Mouse (Mus musculus): ENCODE measurements around the gene Ranbp2. TPM values are rescaled to one million over a fixed set of nuclear protein-coding genes. Genes with fewer than 3 reads are reported as not detected.

The Ranbp2 gene
- polyA plus RNA-seq, 1 experiment from 2014 or later = 21.5 TPM

DNA sequence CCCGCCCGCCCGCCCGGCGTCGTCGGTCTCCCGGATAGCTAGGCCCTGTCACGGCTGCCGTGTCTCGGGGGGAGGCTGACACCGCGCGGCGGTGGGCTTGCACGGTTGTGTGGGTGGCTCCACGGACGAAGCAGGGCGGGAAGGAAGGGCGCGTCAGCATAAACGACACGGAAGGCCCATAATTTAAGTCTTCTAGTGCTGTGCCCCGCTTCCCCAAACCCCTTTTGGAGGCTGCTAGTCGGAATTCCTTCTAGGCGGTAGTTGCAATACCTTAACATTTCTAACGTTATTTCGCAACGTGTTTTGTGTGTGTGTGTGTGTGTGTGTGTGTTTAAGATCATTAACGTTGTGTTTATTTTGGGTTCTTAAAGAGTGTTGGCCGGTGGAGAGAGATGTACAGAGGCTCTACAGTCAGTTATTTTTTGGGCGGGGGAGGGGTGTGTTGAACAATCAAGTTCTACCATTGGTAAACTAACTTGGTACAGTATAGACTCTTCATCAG is 611 bp downstream of the Ranbp2 start:
- H3K4me1 ChIP-seq = peaks cover 12% of the 10 kb centered on the region
- 1% methylated on average over 22 of the region's 32 CpGs for WGBS
- H3K36me3 ChIP-seq = no peaks in the 10 kb centered on the region
- H3K4me3 ChIP-seq = peak overlapping the region; percentile 100
- no peaks in the 10 kb centered on the region for H3K9me3 ChIP-seq
- peak overlapping the region; percentile 96 for H3K27ac ChIP-seq (replicated peaks)
- ATAC-seq (replicated peaks) = peak; percentile 59
- no peaks in the 10 kb centered on the region for H3K27me3 ChIP-seq
- peak overlapping the region; percentile 91 for H3K9ac ChIP-seq (replicated peaks)
- H3K4me2 ChIP-seq (replicated peaks) = peak overlapping the region; percentile 63

GRCm38 (mm10) chr10:58451575-58451974 is 4.9 kb downstream of the Ranbp2 start:
- no peak overlapping the region for H3K27ac ChIP-seq (replicated peaks)
- peaks cover 5% of the 10 kb centered on the region for H3K4me1 ChIP-seq
- ATAC-seq (replicated peaks) = no peak
- peaks cover 32% of the 10 kb centered on the region for H3K36me3 ChIP-seq
- H3K4me2 ChIP-seq (replicated peaks) = no peak overlapping the region
- no peaks in the 10 kb centered on the region for H3K27me3 ChIP-seq
- H3K9ac ChIP-seq (replicated peaks) = no peak overlapping the region
- H3K4me3 ChIP-seq = no peak overlapping the region
- H3K9me3 ChIP-seq = no peaks in the 10 kb centered on the region

DNA sequence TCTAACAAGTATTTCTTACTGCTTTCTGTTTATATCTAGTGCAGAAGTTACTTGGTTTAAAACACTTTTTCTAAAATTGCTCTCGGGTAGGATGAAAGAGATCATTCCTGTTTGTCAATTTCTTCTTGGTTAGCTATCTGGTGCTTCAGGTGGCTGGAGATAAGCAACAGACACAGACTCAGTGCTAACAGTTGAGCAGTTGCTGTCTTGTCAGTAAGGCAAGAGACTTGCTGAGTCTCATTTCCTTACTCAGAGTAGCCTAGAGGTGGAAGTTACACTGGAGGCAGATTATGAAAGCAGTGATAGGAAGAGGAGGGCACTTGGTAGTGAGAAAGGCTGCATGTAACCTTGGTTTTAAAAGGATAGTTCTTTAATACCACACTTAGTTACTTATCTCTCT is 5.5 kb downstream of the Ranbp2 start:
- Histone ChIP-seq H3K36me3 (peaks cover 33% of the 10 kb centered on the region), H3K27ac (replicated peaks) (no peak overlapping the region), H3K9me3 (no peaks in the 10 kb centered on the region), H3K4me1 (peaks cover 5% of the 10 kb centered on the region), H3K27me3 (no peaks in the 10 kb centered on the region), H3K4me2 (replicated peaks) (no peak overlapping the region), H3K9ac (replicated peaks) (no peak overlapping the region), H3K4me3 (no peak overlapping the region)
- 90% methylated on average over 1 of the region's 1 CpGs for WGBS
- ATAC-seq (replicated peaks) = no peak

DNA sequence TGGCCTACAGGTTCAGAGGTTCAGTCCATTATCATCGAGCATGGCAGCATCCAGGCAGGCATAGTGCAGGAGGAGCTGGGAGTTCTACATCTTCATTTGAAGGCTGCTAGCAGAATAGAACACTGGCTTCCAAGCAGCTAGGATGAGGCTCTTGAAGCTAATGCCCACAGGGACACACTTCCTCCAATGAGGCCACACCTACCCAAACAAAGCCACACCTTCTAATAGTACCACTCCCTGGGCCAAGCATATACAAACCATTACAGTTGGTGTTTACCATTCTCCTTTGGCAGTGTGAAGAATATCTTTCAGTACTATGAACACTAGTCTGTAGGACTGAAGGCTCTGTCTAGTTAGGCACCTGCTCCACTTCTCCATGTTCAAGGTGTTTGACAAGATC is 13.2 kb downstream of the Ranbp2 start:
- no peak for ATAC-seq (replicated peaks)
- Histone ChIP-seq H3K4me1 (no peaks in the 10 kb centered on the region), H3K36me3 (peaks cover 67% of the 10 kb centered on the region), H3K4me2 (replicated peaks) (no peak overlapping the region), H3K9me3 (no peaks in the 10 kb centered on the region), H3K27me3 (no peaks in the 10 kb centered on the region), H3K9ac (replicated peaks) (no peak overlapping the region), H3K27ac (replicated peaks) (no peak overlapping the region), H3K4me3 (no peak overlapping the region)
- 91% methylated on average over 1 of the region's 1 CpGs for WGBS

GRCm38 (mm10) chr10:58477086-58477755 is 30.5 kb downstream of the Ranbp2 start:
- H3K4me3 ChIP-seq = no peak overlapping the region
- H3K27ac ChIP-seq (replicated peaks) = peak overlapping the region; percentile 81
- H3K27me3 ChIP-seq = no peaks in the 10 kb centered on the region
- H3K4me1 ChIP-seq = peaks cover 20% of the 10 kb centered on the region
- H3K9me3 ChIP-seq = no peaks in the 10 kb centered on the region
- no peak overlapping the region for H3K4me2 ChIP-seq (replicated peaks)
- H3K36me3 ChIP-seq = peaks cover 56% of the 10 kb centered on the region
- peak; percentile 60 for ATAC-seq (replicated peaks)
- no peak overlapping the region for H3K9ac ChIP-seq (replicated peaks)
- WGBS = 47% methylated on average over 5 of the region's 5 CpGs

- WGBS = 96% methylated on average over 2 of the region's 2 CpGs
- H3K9me3 ChIP-seq = no peaks in the 10 kb centered on the region
- no peak overlapping the region for H3K9ac ChIP-seq (replicated peaks)
- no peak for ATAC-seq (replicated peaks)
- peaks cover 20% of the 10 kb centered on the region for H3K4me1 ChIP-seq
- no peak overlapping the region for H3K4me2 ChIP-seq (replicated peaks)
- H3K27me3 ChIP-seq = no peaks in the 10 kb centered on the region
- H3K4me3 ChIP-seq = no peak overlapping the region
- H3K36me3 ChIP-seq = peaks cover 55% of the 10 kb centered on the region
- H3K27ac ChIP-seq (replicated peaks) = peak overlapping the region; percentile 81
Observed at GRCm38 (mm10) chr10:58478071-58478578, 31.4 kb downstream of the Ranbp2 start.

DNA sequence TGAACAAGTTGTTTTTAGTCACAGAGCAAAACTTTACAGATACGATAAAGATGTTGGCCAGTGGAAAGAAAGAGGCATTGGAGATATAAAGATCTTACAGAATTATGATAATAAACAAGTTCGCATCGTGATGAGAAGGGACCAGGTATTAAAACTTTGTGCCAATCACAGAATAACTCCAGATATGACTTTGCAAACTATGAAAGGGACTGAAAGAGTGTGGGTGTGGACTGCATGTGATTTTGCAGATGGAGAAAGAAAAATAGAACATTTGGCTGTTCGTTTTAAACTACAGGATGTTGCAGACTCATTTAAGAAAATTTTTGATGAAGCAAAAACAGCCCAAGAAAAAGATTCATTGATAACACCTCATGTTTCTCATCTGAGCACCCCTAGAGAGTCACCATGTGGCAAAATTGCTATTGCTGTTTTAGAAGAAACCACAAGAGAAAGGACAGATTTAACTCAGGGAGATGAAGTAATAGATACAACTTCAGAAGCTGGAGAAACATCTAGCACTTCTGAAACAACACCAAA is 33.3 kb downstream of the Ranbp2 start:
- ATAC-seq (replicated peaks) = no peak
- no peak overlapping the region for H3K27ac ChIP-seq (replicated peaks)
- 98% methylated on average over 4 of the region's 4 CpGs for WGBS
- H3K36me3 ChIP-seq = peaks cover 62% of the 10 kb centered on the region
- H3K27me3 ChIP-seq = no peaks in the 10 kb centered on the region
- H3K4me2 ChIP-seq (replicated peaks) = no peak overlapping the region
- no peaks in the 10 kb centered on the region for H3K9me3 ChIP-seq
- H3K9ac ChIP-seq (replicated peaks) = no peak overlapping the region
- no peak overlapping the region for H3K4me3 ChIP-seq
- peaks cover 20% of the 10 kb centered on the region for H3K4me1 ChIP-seq

GRCm38 (mm10) chr10:58491031-58491430 is 44.3 kb downstream of the Ranbp2 start:
- ATAC-seq (replicated peaks) = no peak
- no peak overlapping the region for H3K27ac ChIP-seq (replicated peaks)
- H3K4me2 ChIP-seq (replicated peaks) = no peak overlapping the region
- H3K9me3 ChIP-seq = no peaks in the 10 kb centered on the region
- no peaks in the 10 kb centered on the region for H3K4me1 ChIP-seq
- WGBS = 95% methylated on average over 5 of the region's 5 CpGs
- H3K9ac ChIP-seq (replicated peaks) = no peak overlapping the region
- no peak overlapping the region for H3K4me3 ChIP-seq
- no peaks in the 10 kb centered on the region for H3K27me3 ChIP-seq
- H3K36me3 ChIP-seq = peaks cover 60% of the 10 kb centered on the region

DNA sequence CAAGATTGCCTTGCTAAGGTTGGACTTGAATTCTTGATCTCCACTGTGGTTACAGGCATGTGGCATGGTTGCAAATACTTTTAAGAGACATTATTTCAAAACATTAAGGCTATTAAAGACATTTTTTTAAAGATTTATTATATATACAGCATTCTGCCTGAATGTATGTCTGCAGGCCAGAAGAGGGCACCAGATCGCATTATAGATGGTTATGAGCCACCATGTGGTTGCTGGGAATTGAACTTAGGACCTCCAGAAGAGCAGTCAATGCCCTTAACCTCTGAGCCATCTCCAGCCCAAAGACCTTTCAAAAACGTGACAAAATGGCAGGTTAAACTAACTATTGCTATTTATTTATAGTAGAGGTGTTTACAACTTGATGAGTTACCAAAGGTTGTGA is 48.9 kb downstream of the Ranbp2 start:
- Histone ChIP-seq H3K27me3 (no peaks in the 10 kb centered on the region), H3K4me1 (peaks cover 16% of the 10 kb centered on the region), H3K9ac (replicated peaks) (no peak overlapping the region), H3K4me3 (no peak overlapping the region), H3K27ac (replicated peaks) (no peak overlapping the region), H3K36me3 (peaks cover 39% of the 10 kb centered on the region), H3K9me3 (no peaks in the 10 kb centered on the region), H3K4me2 (replicated peaks) (no peak overlapping the region)
- 88% methylated on average over 2 of the region's 2 CpGs for WGBS
- ATAC-seq (replicated peaks) = no peak

DNA sequence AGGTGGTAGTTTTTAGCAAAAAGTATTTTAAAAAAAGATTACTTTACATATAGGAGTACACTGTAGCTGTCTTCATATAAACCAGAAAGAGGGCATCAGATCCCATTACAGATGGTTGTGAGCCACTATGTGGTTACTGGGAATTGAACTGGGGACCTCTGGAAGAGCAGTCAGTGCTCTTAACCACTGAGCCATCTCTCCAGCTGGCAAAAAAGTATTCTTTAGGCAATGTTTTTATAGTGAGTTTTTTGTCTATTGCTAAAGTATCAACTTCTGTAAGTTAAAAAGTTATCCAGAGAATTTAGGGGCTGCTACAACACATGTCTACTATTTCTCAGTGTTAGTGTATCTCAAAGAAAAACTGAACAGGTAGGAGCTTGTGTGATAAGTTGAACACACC is 50.0 kb downstream of the Ranbp2 start:
- no peaks in the 10 kb centered on the region for H3K9me3 ChIP-seq
- peak overlapping the region; percentile 58; the same call in 1 of the 2 replicates for H3K4me3 ChIP-seq
- peaks cover 16% of the 10 kb centered on the region for H3K4me1 ChIP-seq
- H3K4me2 ChIP-seq (replicated peaks) = no peak overlapping the region
- H3K27me3 ChIP-seq = no peaks in the 10 kb centered on the region
- H3K9ac ChIP-seq (replicated peaks) = no peak overlapping the region
- H3K36me3 ChIP-seq = peaks cover 29% of the 10 kb centered on the region
- no peak overlapping the region for H3K27ac ChIP-seq (replicated peaks)
- ATAC-seq (replicated peaks) = no peak

- H3K4me2 ChIP-seq (replicated peaks) = peak within 1 kb of the TSS; percentile 57
- 1% methylated on average over 50 of the region's 50 CpGs for WGBS
- peaks cover 16% of the 10 kb centered on the region for H3K4me1 ChIP-seq
- H3K9me3 ChIP-seq = no peaks in the 10 kb centered on the region
- peak within 1 kb of the TSS; percentile 79 for H3K27ac ChIP-seq (replicated peaks)
- ATAC-seq (replicated peaks) = peak; percentile 99
- no peaks in the 10 kb centered on the region for H3K27me3 ChIP-seq
- H3K9ac ChIP-seq (replicated peaks) = peak within 1 kb of the TSS; percentile 50
- H3K4me3 ChIP-seq = peak within 1 kb of the TSS; percentile 58
- H3K36me3 ChIP-seq = peaks cover 22% of the 10 kb centered on the region
Observed at GRCm38 (mm10) chr10:58497320-58498284, 50.9 kb downstream of the Ranbp2 start, which contains the start of gene Ccdc138. Gene Ccdc138, plus strand, starts transcription at chr10:58497948.

GRCm38 (mm10) chr10:58498516-58498915 is 51.8 kb downstream of the Ranbp2 start:
- H3K9ac ChIP-seq (replicated peaks) = peak overlapping the region; percentile 50
- H3K27ac ChIP-seq (replicated peaks) = no peak overlapping the region; the same call in 1 of the 2 replicates
- no peaks in the 10 kb centered on the region for H3K9me3 ChIP-seq
- ATAC-seq (replicated peaks) = no peak
- H3K36me3 ChIP-seq = peaks cover 13% of the 10 kb centered on the region
- peaks cover 16% of the 10 kb centered on the region for H3K4me1 ChIP-seq
- 61% methylated on average over 2 of the region's 2 CpGs for WGBS
- H3K4me2 ChIP-seq (replicated peaks) = peak overlapping the region; percentile 57
- peak overlapping the region; percentile 58 for H3K4me3 ChIP-seq
- no peaks in the 10 kb centered on the region for H3K27me3 ChIP-seq

All from forebrain, embryonic 15.5 days (tissue).